Comparison of ENCODE assay signal across 19 mouse cellular contexts in the genomic region with DNA sequence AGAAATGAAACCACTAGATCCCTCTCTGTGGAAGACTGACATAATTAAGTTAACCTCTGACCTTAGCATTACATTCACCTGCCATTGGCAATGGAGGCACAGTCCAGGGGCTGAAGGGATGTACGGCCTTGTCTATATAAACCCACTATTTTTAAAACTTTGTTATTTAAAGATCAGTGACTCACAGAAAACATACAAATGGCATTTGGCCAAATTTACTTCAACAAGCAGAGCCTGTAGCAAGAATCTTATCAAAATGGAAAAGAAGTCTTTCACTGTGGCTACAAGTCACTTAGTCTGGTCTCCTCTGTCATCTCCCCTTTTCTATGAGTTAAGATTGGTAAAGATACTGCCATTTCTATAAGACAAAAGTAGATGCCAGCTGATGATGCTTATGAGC. TPM values are rescaled to one million over a fixed set of nuclear protein-coding genes. Genes with fewer than 3 reads are reported as not detected.
"Had no signal": no experiment of that assay in that cellular context is flagged by ENCODE, and none has a peak within 500 bp of the region (broad histone marks: within the 10 kb centered on the region; RNA-seq: fewer than 3 reads in every experiment).

No protein-coding gene starts in this region.

- H3K9ac ChIP-seq: limb, embryonic 12.5 days; liver, embryonic 14.5 days; lung, embryonic 15.5 days; midbrain, embryonic 13.5 days; stomach, embryonic 15.5 days had no signal

- H3K4me2 ChIP-seq: limb, embryonic 12.5 days; lung, embryonic 15.5 days; midbrain, embryonic 13.5 days; stomach, embryonic 15.5 days had no signal

- DNase-seq: kidney, postnatal 10 days; kidney, postnatal 4 days; liver; lung, postnatal 14 days; right cerebral cortex, postnatal 14 days; thymus, postnatal 36 days had no signal

- H3K9me3 ChIP-seq: limb, embryonic 12.5 days; lung, embryonic 15.5 days; megakaryocyte, embryonic 14.5 days; midbrain, embryonic 13.5 days; stomach, embryonic 15.5 days had no signal

- H3K27ac ChIP-seq: layer of hippocampus, adult 2 months; limb, embryonic 12.5 days; liver, embryonic 14.5 days; lung, embryonic 15.5 days; macrophage; midbrain, embryonic 13.5 days; stomach, embryonic 15.5 days had no signal

- H3K36me3 ChIP-seq: stomach, embryonic 15.5 days had no signal

- ATAC-seq: midbrain, embryonic 13.5 days had no signal

- H3K27me3 ChIP-seq: limb, embryonic 12.5 days; lung, embryonic 15.5 days; midbrain, embryonic 13.5 days; stomach, embryonic 15.5 days had no signal

- H3K4me3 ChIP-seq: layer of hippocampus, adult 2 months; limb, embryonic 12.5 days; lung, embryonic 15.5 days; megakaryocyte, embryonic 14.5 days; midbrain, embryonic 13.5 days; stomach, embryonic 15.5 days had no signal

RNA-seq across cellular contexts. Expression of gene Irs1, which starts 11.4 kb away (rescaled TPM):
- polyA plus RNA-seq: macrophage had no signal

RNA-seq across cellular contexts. Expression of gene Gm9747, which starts 46.9 kb away (rescaled TPM):
- total RNA-seq: layer of hippocampus, adult 2 months; layer of hippocampus, postnatal 10 days; left cerebral cortex, postnatal 36 days; midbrain, postnatal 0 days had no signal
- polyA plus RNA-seq: macrophage; spleen, adult 2 months; testis, adult 2 months had no signal
